Mouse (Mus musculus) stomach, postnatal 0 days (tissue): ENCODE data around the gene Serinc3.

ENCODE experiments used
- CTCF ChIP-seq: IDR thresholded peaks from 2 replicates; pipeline ENCODE4 v1.5.1; 2016; ENCODE audit warnings: antibody characterized with exemption, low read depth, mild to moderate bottlenecking, moderate library complexity
- EP300 ChIP-seq: optimal IDR thresholded peaks from 2 replicates; pipeline ENCODE3; 2016; ENCODE audit warnings: antibody characterized with exemption

GRCm38 (mm10) chr2:163593636-163594282 is 51.2 kb downstream of the Serinc3 start:
- TF ChIP-seq EP300 (no peak), CTCF (no peak)
